Mouse (Mus musculus) left cerebral cortex, postnatal 4 days (tissue): ENCODE measurements at regions not wholly inside any gene's neighbourhood (a gene's known extent, or its start where the extent isn't known, plus 50 kb on each side); places are given as distances from the start of the nearest gene placed in this dataset.
A peak's percentile ranks its signal among the peaks of the same experiment; 100 is the strongest.

ENCODE experiments used
- DNase-seq: peaks from one replicate; pipeline ENCODE4 v3.0.0-alpha.2; 2022
- intact Hi-C: fragments of 180-260 bp; cut with DNase I; formaldehyde crosslinking; loops from one replicate; pipeline ENCODE4 v1.15.1; 2025

GRCm38 (mm10) chr14:61808193-61808592, 200.9 kb downstream of the Kcnrg start:
- DNase-seq: no peak
- intact Hi-C loops: no loop called here

- intact Hi-C loops: no loop called here
- no peak for DNase-seq
These were observed 202.6 kb downstream of the Kcnrg start for GRCm38 (mm10) chr14:61809716-61810437.

- intact Hi-C loops: no loop called here
These were observed 203.6 kb downstream of the Kcnrg start for GRCm38 (mm10) chr14:61810836-61811235.

GRCm38 (mm10) chr14:61817711-61818110, 210.5 kb downstream of the Kcnrg start:
- DNase-seq: no peak
- intact Hi-C loops: no loop called here

More at GRCm38 (mm10) chr14:61810836-61811235, 203.6 kb downstream of the Kcnrg start:
- DNase-seq: no peak

GRCm38 (mm10) chr14:61818365-61818764, 211.1 kb downstream of the Kcnrg start:
- intact Hi-C loops: no loop called here
- no peak for DNase-seq

GRCm38 (mm10) chr14:61819251-61819650, 212.0 kb downstream of the Kcnrg start:
- intact Hi-C loops: no loop called here
- no peak for DNase-seq

- peak; percentile 2 for DNase-seq
- intact Hi-C loops: no loop called here
These were observed 227.2 kb downstream of the Kcnrg start for GRCm38 (mm10) chr14:61834291-61834936.

GRCm38 (mm10) chr14:61835729-61836128, 228.5 kb downstream of the Kcnrg start:
- no peak for DNase-seq
- intact Hi-C loops: no loop called here

- no peak for DNase-seq
- intact Hi-C loops: no loop called here
These were observed 229.0 kb downstream of the Kcnrg start for GRCm38 (mm10) chr14:61836231-61836630.

GRCm38 (mm10) chr14:61836965-61837364, 229.7 kb downstream of the Kcnrg start:
- intact Hi-C loops: no loop called here
- no peak for DNase-seq

- no peak for DNase-seq
- intact Hi-C loops: no loop called here
These were observed 230.6 kb downstream of the Kcnrg start for GRCm38 (mm10) chr14:61837851-61838250.

- no peak for DNase-seq
- intact Hi-C loops: no loop called here
These were observed 235.2 kb downstream of the Kcnrg start for GRCm38 (mm10) chr14:61842476-61842875.

- no peak for DNase-seq
- intact Hi-C loops: no loop called here
These were observed 239.2 kb downstream of the Kcnrg start for GRCm38 (mm10) chr14:61846441-61846840.

- intact Hi-C loops: no loop called here
- no peak for DNase-seq
These were observed 243.0 kb downstream of the Kcnrg start for GRCm38 (mm10) chr14:61850244-61850643.

- intact Hi-C loops: no loop called here
- DNase-seq: no peak
These were observed 250.4 kb downstream of the Kcnrg start for GRCm38 (mm10) chr14:61857616-61858015.

- intact Hi-C loops: no loop called here
These were observed 253.4 kb downstream of the Kcnrg start for GRCm38 (mm10) chr14:61860688-61861087.

GRCm38 (mm10) chr14:61861357-61861958, 254.2 kb downstream of the Kcnrg start:
- DNase-seq: no peak
- intact Hi-C loops: no loop called here

More at GRCm38 (mm10) chr14:61860688-61861087, 253.4 kb downstream of the Kcnrg start:
- DNase-seq: no peak

GRCm38 (mm10) chr14:61862931-61863330, 255.7 kb downstream of the Kcnrg start:
- no peak for DNase-seq
- intact Hi-C loops: no loop called here

GRCm38 (mm10) chr14:61863475-61863874, 256.2 kb downstream of the Kcnrg start:
- no peak for DNase-seq
- intact Hi-C loops: no loop called here

GRCm38 (mm10) chr14:61866532-61867268, 259.4 kb downstream of the Kcnrg start:
- no peak for DNase-seq
- intact Hi-C loops: no loop called here

GRCm38 (mm10) chr14:61874206-61874605, 266.9 kb downstream of the Kcnrg start:
- intact Hi-C loops: no loop called here
- no peak for DNase-seq
